Mouse (Mus musculus): Measurements from ENCODE around the gene Hnrnph3. TPM values are rescaled to one million over a fixed set of nuclear protein-coding genes. Genes with fewer than 3 reads are reported as not detected.

The Hnrnph3 gene
- polyA plus RNA-seq (2012; fragmentation: generic; extraction: Trizol) = 18.1 TPM

DNA sequence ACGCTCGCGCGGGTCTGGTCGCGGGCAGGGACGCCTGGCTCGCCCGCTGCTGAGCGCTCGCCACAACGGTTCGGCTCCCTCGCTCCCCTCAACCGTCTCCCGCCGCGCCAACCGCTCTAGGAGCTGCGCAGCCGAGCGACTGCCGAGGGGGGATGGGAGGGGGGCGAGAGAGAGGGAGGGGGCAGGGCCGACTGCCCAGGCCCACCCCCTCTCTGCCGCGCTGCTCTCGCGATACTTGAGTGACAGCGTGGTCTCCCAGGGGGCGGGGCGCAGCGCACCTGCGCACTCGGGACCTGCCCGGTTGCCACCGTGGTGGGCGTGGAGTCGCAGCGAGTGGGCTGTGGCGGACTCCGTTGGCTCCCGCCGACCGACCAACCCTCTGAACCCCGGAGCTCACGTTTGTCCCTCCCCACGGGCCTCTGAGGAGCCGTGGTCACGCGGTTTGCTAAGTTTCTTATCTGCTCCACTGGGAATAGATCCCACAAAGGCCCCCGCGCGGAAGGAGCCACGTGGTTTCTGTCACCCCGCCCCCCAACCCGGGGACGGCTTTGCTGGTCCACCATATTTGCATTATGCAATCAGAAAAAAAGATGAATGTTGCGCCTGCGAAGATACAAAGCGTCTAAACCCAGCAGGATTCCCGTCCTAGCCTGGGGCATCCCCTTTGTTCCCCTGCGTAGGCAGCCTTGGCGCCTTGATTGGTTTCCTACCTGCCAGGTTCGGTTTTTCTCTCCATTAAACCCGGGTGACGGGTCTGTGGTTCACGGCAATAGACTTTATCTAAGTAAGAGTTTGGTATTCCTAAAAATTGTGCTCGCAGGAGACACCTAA is at the start of gene Hnrnph3, which contains the start of gene Pbld2:
Hnrnph3 (minus strand) TSS at position 469 of the 831 bp plus-strand sequence.
Pbld2 (plus strand) TSS at position 567 of the 831 bp plus-strand sequence.
- Histone ChIP-seq H3K27me3 (ENCODE audit: control insufficient read depth, insufficient read depth, insufficient read length) (no peaks in the 10 kb centered on the region), H3ac (ENCODE audit: control insufficient read depth, insufficient read length) (peak within 1 kb of the TSS; percentile 75), H3K79me2 (ENCODE audit: control insufficient read depth, insufficient read depth) (peaks cover 44% of the 10 kb centered on the region), H3K4me3 (peak within 1 kb of the TSS; percentile 98), H3K4me2 (ENCODE audit: low read depth) (peak within 1 kb of the TSS; percentile 83), H3K36me3 (ENCODE audit: control insufficient read depth, insufficient read depth) (no peaks in the 10 kb centered on the region)
- peak; percentile 75 for TF ChIP-seq REST (IDR thresholded peaks at IDR 0.05; ENCODE audit: insufficient read depth, insufficient read length)
- peak in 2 of 3 experiments; percentile 69 to 77 for TF ChIP-seq MYOG (IDR thresholded peaks at IDR 0.05; ENCODE audit: control insufficient read depth in 1 of 3, insufficient read depth in 1 of 3, insufficient read length in 2 of 3, low read depth in 2 of 3)
- TF ChIP-seq TCF3 (IDR thresholded peaks at IDR 0.05; ENCODE audit: insufficient read length, low read depth) = no peak
- peak; percentile 86 for TF ChIP-seq POLR2A (IDR thresholded peaks at IDR 0.05; ENCODE audit: insufficient read length, low read depth)
- peak; percentile 88 for TF ChIP-seq USF1 (IDR thresholded peaks at IDR 0.05; ENCODE audit: low read depth)
- TF ChIP-seq SRF (IDR thresholded peaks at IDR 0.05; ENCODE audit: control insufficient read depth, insufficient read length, low read depth) = peak; percentile 42
- peak; percentile 88 for TF ChIP-seq CEBPB (IDR thresholded peaks at IDR 0.05; ENCODE audit: insufficient read depth, poor library complexity, severe bottlenecking)
- no peak for TF ChIP-seq TCF12 (IDR thresholded peaks at IDR 0.05; ENCODE audit: insufficient read depth, poor library complexity, severe bottlenecking)
- peak in 2 of 3 experiments; percentile 72 to 77 for TF ChIP-seq MYOD1 (IDR thresholded peaks at IDR 0.05; ENCODE audit: control insufficient read depth in 1 of 3, insufficient read length in 2 of 3, low read depth in 2 of 3)
- TF ChIP-seq MAX (IDR thresholded peaks at IDR 0.05; ENCODE audit: low read depth) = no peak
- TF ChIP-seq POLR2AphosphoS2 (IDR thresholded peaks at IDR 0.05; ENCODE audit: insufficient read length, low read depth) = peak; percentile 76

DNA sequence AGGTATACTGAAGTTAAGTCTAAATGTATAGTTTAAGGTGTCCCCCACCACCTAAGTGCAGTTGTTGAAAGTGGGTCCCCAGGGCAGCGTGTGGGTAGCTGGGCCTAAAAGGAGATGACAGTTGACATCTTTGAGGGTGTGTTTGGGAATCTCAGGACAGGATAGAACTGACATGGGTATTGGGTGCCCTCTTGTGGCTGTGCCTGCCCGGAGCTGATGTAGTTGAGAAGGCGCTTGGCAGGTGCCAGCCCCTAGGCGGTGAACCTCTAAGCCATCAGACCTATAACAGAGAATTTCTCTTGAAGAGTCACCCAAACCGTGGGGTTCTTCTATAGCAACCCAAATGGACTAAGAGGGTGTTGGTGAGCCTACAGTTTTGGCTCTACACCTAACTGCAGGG is 42.0 kb upstream of the Hnrnph3 start:
- no peaks in the 10 kb centered on the region for H3K79me2 ChIP-seq (ENCODE audit: control insufficient read depth, insufficient read depth)
- H3K4me2 ChIP-seq (ENCODE audit: low read depth) = no peak overlapping the region
- peaks cover 33% of the 10 kb centered on the region for H3K27me3 ChIP-seq (ENCODE audit: control insufficient read depth, insufficient read depth, insufficient read length)
- no peaks in the 10 kb centered on the region for H3K36me3 ChIP-seq (ENCODE audit: control insufficient read depth, insufficient read depth)
- H3ac ChIP-seq (ENCODE audit: control insufficient read depth, insufficient read length) = no peak overlapping the region
- TF ChIP-seq USF1 (IDR thresholded peaks at IDR 0.05; ENCODE audit: low read depth) (no peak), CEBPB (IDR thresholded peaks at IDR 0.05; ENCODE audit: insufficient read depth, poor library complexity, severe bottlenecking) (no peak), TCF12 (IDR thresholded peaks at IDR 0.05; ENCODE audit: insufficient read depth, poor library complexity, severe bottlenecking) (no peak), SRF (IDR thresholded peaks at IDR 0.05; ENCODE audit: control insufficient read depth, insufficient read length, low read depth) (no peak), MYOD1 (IDR thresholded peaks at IDR 0.05; ENCODE audit: control insufficient read depth in 1 of 3, insufficient read length in 2 of 3, low read depth in 2 of 3) (peak in 1 of 3 experiments; percentile 27), MAX (IDR thresholded peaks at IDR 0.05; ENCODE audit: low read depth) (no peak)
- H3K4me3 ChIP-seq = no peak overlapping the region

DNA sequence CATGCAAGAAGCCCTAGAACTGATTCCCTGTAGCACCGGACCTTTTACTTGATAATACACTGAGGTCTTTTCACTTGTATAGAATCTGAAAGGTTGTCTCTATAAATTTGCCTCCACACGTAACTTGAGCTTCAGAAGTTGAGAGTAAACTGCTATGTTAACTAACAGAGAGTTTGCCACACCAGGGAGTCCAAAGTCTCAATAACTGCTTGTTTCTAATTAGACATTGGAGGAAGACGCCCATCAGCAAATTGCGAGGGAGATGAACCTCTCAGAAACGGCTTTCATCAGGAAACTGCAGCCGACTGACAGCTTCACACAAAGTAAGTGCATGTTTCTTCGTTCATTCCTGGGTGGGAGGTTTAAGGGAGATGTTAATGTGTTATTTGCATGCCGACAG is 41.5 kb upstream of the Hnrnph3 start:
- Histone ChIP-seq H3K27me3 (ENCODE audit: control insufficient read depth, insufficient read depth, insufficient read length) (peaks cover 33% of the 10 kb centered on the region), H3ac (ENCODE audit: control insufficient read depth, insufficient read length) (no peak overlapping the region), H3K36me3 (ENCODE audit: control insufficient read depth, insufficient read depth) (no peaks in the 10 kb centered on the region), H3K4me3 (no peak overlapping the region), H3K79me2 (ENCODE audit: control insufficient read depth, insufficient read depth) (no peaks in the 10 kb centered on the region), H3K4me2 (ENCODE audit: low read depth) (no peak overlapping the region)
- TF ChIP-seq USF1 (IDR thresholded peaks at IDR 0.05; ENCODE audit: low read depth) (no peak), TCF3 (IDR thresholded peaks at IDR 0.05; ENCODE audit: insufficient read length, low read depth) (no peak), MAX (IDR thresholded peaks at IDR 0.05; ENCODE audit: low read depth) (no peak), REST (IDR thresholded peaks at IDR 0.05; ENCODE audit: insufficient read depth, insufficient read length) (no peak), POLR2A (IDR thresholded peaks at IDR 0.05; ENCODE audit: insufficient read length, low read depth) (no peak), CEBPB (IDR thresholded peaks at IDR 0.05; ENCODE audit: insufficient read depth, poor library complexity, severe bottlenecking) (no peak), MYOD1 (IDR thresholded peaks at IDR 0.05; ENCODE audit: control insufficient read depth in 1 of 3, insufficient read length in 2 of 3, low read depth in 2 of 3) (no peak), MYOG (IDR thresholded peaks at IDR 0.05; ENCODE audit: control insufficient read depth in 1 of 3, insufficient read depth in 1 of 3, insufficient read length in 2 of 3, low read depth in 2 of 3) (no peak), TCF12 (IDR thresholded peaks at IDR 0.05; ENCODE audit: insufficient read depth, poor library complexity, severe bottlenecking) (no peak)

DNA sequence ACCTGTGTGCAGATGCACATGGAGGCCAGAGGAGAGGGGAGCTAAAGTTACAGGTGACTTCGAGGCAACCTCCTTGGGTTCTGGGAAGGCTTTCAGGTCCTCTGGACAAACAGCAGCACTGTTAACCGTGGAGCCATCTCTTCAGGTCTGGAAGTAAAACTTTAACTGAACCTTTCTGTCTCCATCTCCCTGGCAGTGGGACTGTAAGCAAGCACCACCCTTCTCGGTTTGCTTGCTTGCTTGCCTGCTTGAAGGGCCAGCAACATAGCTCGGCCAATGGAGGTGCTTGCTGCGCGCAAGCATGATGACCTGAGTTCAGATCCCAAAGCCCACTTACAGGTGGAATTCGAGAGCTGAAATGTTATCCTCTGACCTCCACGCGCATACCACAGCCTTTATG is 40.5 kb upstream of the Hnrnph3 start:
- Histone ChIP-seq H3K4me2 (ENCODE audit: low read depth) (no peak overlapping the region), H3K79me2 (ENCODE audit: control insufficient read depth, insufficient read depth) (no peaks in the 10 kb centered on the region), H3K4me3 (no peak overlapping the region), H3K27me3 (ENCODE audit: control insufficient read depth, insufficient read depth, insufficient read length) (peaks cover 33% of the 10 kb centered on the region), H3K36me3 (ENCODE audit: control insufficient read depth, insufficient read depth) (no peaks in the 10 kb centered on the region), H3ac (ENCODE audit: control insufficient read depth, insufficient read length) (no peak overlapping the region)
- TF ChIP-seq REST (IDR thresholded peaks at IDR 0.05; ENCODE audit: insufficient read depth, insufficient read length) = no peak
- no peak for TF ChIP-seq MAX (IDR thresholded peaks at IDR 0.05; ENCODE audit: low read depth)
- no peak for TF ChIP-seq POLR2A (IDR thresholded peaks at IDR 0.05; ENCODE audit: insufficient read length, low read depth)
- TF ChIP-seq POLR2AphosphoS2 (IDR thresholded peaks at IDR 0.05; ENCODE audit: insufficient read length, low read depth) = no peak
- no peak for TF ChIP-seq SRF (IDR thresholded peaks at IDR 0.05; ENCODE audit: control insufficient read depth, insufficient read length, low read depth)
- no peak for TF ChIP-seq TCF3 (IDR thresholded peaks at IDR 0.05; ENCODE audit: insufficient read length, low read depth)
- TF ChIP-seq TCF12 (IDR thresholded peaks at IDR 0.05; ENCODE audit: insufficient read depth, poor library complexity, severe bottlenecking) = no peak

DNA sequence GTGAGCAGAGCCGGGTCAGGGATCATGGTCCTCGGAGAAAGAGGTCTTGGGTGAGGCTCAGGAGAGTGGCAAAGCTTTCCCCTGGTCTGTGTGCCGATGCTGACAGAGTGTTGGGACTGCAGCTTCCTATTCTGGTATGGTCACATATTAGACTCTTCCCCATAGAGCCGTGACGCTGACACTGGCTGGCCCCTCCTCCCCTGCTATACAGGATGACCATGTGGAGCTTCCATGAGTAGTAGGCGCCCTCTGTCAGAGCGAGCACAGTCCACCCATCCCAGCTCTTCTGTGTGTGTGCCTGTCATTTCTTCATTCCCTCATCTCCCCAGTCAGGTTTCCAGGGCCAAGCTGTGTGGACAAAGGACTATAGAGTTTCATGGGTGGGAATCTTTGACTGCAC is 39.3 kb upstream of the Hnrnph3 start:
- no peak overlapping the region for H3ac ChIP-seq (ENCODE audit: control insufficient read depth, insufficient read length)
- peaks cover 33% of the 10 kb centered on the region for H3K27me3 ChIP-seq (ENCODE audit: control insufficient read depth, insufficient read depth, insufficient read length)
- TF ChIP-seq USF1 (IDR thresholded peaks at IDR 0.05; ENCODE audit: low read depth) (no peak), E2F4 (IDR thresholded peaks at IDR 0.05; ENCODE audit: insufficient read depth) (no peak), REST (IDR thresholded peaks at IDR 0.05; ENCODE audit: insufficient read depth, insufficient read length) (no peak), MYOG (IDR thresholded peaks at IDR 0.05; ENCODE audit: control insufficient read depth in 1 of 3, insufficient read depth in 1 of 3, insufficient read length in 2 of 3, low read depth in 2 of 3) (no peak), TCF3 (IDR thresholded peaks at IDR 0.05; ENCODE audit: insufficient read length, low read depth) (no peak), MAX (IDR thresholded peaks at IDR 0.05; ENCODE audit: low read depth) (no peak), MYOD1 (IDR thresholded peaks at IDR 0.05; ENCODE audit: control insufficient read depth in 1 of 3, insufficient read length in 2 of 3, low read depth in 2 of 3) (no peak), SRF (IDR thresholded peaks at IDR 0.05; ENCODE audit: control insufficient read depth, insufficient read length, low read depth) (no peak), POLR2A (IDR thresholded peaks at IDR 0.05; ENCODE audit: insufficient read length, low read depth) (no peak), TCF12 (IDR thresholded peaks at IDR 0.05; ENCODE audit: insufficient read depth, poor library complexity, severe bottlenecking) (no peak), CEBPB (IDR thresholded peaks at IDR 0.05; ENCODE audit: insufficient read depth, poor library complexity, severe bottlenecking) (no peak)
- H3K4me2 ChIP-seq (ENCODE audit: low read depth) = no peak overlapping the region
- no peaks in the 10 kb centered on the region for H3K79me2 ChIP-seq (ENCODE audit: control insufficient read depth, insufficient read depth)
- no peaks in the 10 kb centered on the region for H3K36me3 ChIP-seq (ENCODE audit: control insufficient read depth, insufficient read depth)
- no peak overlapping the region for H3K4me3 ChIP-seq

Measured in myocyte (in vitro differentiated cells).